Mouse (Mus musculus) erythroblast, embryonic 14.5 days (primary cell): ENCODE results near the gene 2810006K23Rik.

Experiments
- GATA1 ChIP-seq: IDR thresholded peaks from 2 replicates; pipeline ENCODE4 v1.6.1; 2012; ENCODE audit warnings: low read length, inconsistent platforms, mixed read lengths
- TAL1 ChIP-seq: IDR thresholded peaks from 3 replicates; pipeline ENCODE4 v1.6.1; 2012; ENCODE audit warnings: low read length, inconsistent platforms, mixed read lengths

- TF ChIP-seq GATA1 (no peak), TAL1 (no peak)
These were observed 38.8 kb downstream of the 2810006K23Rik start for GRCm38 (mm10) chr5:124366721-124367120.
